Mouse (Mus musculus) kidney, adult 2 months (tissue): ENCODE results near the gene Zfp462.

Experiments used
- CTCF ChIP-seq: fragments of 200-500 bp; conservative IDR thresholded peaks from 2 replicates; pipeline ENCODE4 v1.5.1; 2011; ENCODE audit warnings: low read depth, mild to moderate bottlenecking, control low read depth, low read length, moderate library complexity, mixed read lengths; ENCODE audit not compliant: insufficient read depth, insufficient read length
- POLR2A ChIP-seq: fragments of 200-500 bp; IDR thresholded peaks from one replicate; pipeline ENCODE4 v1.6.1; 2011; ENCODE audit warnings: low read depth, low read length, control low read depth

GRCm38 (mm10) chr4:55124126-55124525 lies 179.3 kb downstream of the Zfp462 start:
- TF ChIP-seq CTCF (no peak), POLR2A (no peak)
